Mouse (Mus musculus) E14TG2a.4 (cell line): ENCODE results near the gene Rap1a.

Experiments
- H3K27me3 ChIP-seq: 2 replicates; pipeline ENCODE4 v1.6.1; 2014; ENCODE audit warnings: low read length, control low read depth; ENCODE audit not compliant: insufficient read depth
- H3K36me3 ChIP-seq: 2 replicates; pipeline ENCODE4 v1.6.1; 2014; ENCODE audit warnings: low read length, control low read depth; ENCODE audit not compliant: insufficient read depth
- H3K4me1 ChIP-seq: replicated peaks from 2 replicates; pipeline ENCODE4 v1.6.1; 2014; ENCODE audit warnings: low read depth, low read length, control low read depth
- H3K4me3 ChIP-seq: replicated peaks from 2 replicates; pipeline ENCODE4 v1.5.1; 2014; ENCODE audit warnings: mild to moderate bottlenecking, low read length
- H3K9me3 ChIP-seq: 2 replicates; pipeline ENCODE4 v1.6.1; 2014; ENCODE audit warnings: low read length, control low read depth
- CTCF ChIP-seq: conservative IDR thresholded peaks from 2 replicates; pipeline ENCODE4 v1.5.1; 2014; ENCODE audit warnings: low read length
- NANOG ChIP-seq: IDR thresholded peaks from 2 replicates; pipeline ENCODE4 v1.6.1; 2014; ENCODE audit warnings: borderline replicate concordance, low read length, mixed read lengths
- POU5F1 ChIP-seq: IDR thresholded peaks from 2 replicates; pipeline ENCODE4 v1.6.1; 2014; ENCODE audit warnings: low read length, borderline replicate concordance

Gene Rap1a

GRCm38 (mm10) chr3:105801191-105802166 lies at the start of gene Rap1a:
TSS of gene Rap1a (minus strand) at chr3:105801336.
- no peak for TF ChIP-seq NANOG
- TF ChIP-seq CTCF, result no peak
- TF ChIP-seq POU5F1, result no peak
- Histone ChIP-seq H3K4me3 (peak within 1 kb of the TSS; percentile 83), H3K27me3 (0 out of 2 replicates have a peak, but pooled peaks cover 6% of the 10 kb centered on the region), H3K9me3 (no peaks in the 10 kb centered on the region), H3K36me3 (no peaks in the 10 kb centered on the region), H3K4me1 (peaks cover 40% of the 10 kb centered on the region)

GRCm38 (mm10) chr3:105846294-105847069 lies 45.3 kb upstream of the Rap1a start:
- no peak overlapping the region for H3K4me3 ChIP-seq
- no peaks in the 10 kb centered on the region for H3K9me3 ChIP-seq
- no peaks in the 10 kb centered on the region for H3K4me1 ChIP-seq
- no peaks in the 10 kb centered on the region; the same call in 1 of the 2 replicates for H3K27me3 ChIP-seq
- TF ChIP-seq POU5F1, result no peak
- no peak for TF ChIP-seq CTCF
- TF ChIP-seq NANOG, result no peak
- H3K36me3 ChIP-seq, result no peaks in the 10 kb centered on the region

GRCm38 (mm10) chr3:105839836-105840235 lies 38.7 kb upstream of the Rap1a start:
- Histone ChIP-seq H3K4me3 (no peak overlapping the region), H3K36me3 (no peaks in the 10 kb centered on the region), H3K27me3 (no peaks in the 10 kb centered on the region), H3K4me1 (0 out of 2 replicates have a peak, but pooled peaks cover 4% of the 10 kb centered on the region), H3K9me3 (no peaks in the 10 kb centered on the region)
- no peak for TF ChIP-seq POU5F1
- TF ChIP-seq NANOG, result no peak
- no peak for TF ChIP-seq CTCF

GRCm38 (mm10) chr3:105838655-105839054 lies 37.5 kb upstream of the Rap1a start:
- TF ChIP-seq NANOG (no peak), CTCF (no peak), POU5F1 (no peak)
- no peak overlapping the region for H3K4me3 ChIP-seq

GRCm38 (mm10) chr3:105836883-105837282 lies 35.7 kb upstream of the Rap1a start:
- TF ChIP-seq POU5F1 (no peak), CTCF (no peak), NANOG (no peak)
- Histone ChIP-seq H3K36me3 (no peaks in the 10 kb centered on the region), H3K4me1 (0 out of 2 replicates have a peak, but pooled peaks cover 4% of the 10 kb centered on the region), H3K9me3 (no peaks in the 10 kb centered on the region), H3K4me3 (no peak overlapping the region), H3K27me3 (no peaks in the 10 kb centered on the region)

More at GRCm38 (mm10) chr3:105838655-105839054, 37.5 kb upstream of the Rap1a start:
- Histone ChIP-seq H3K9me3 (no peaks in the 10 kb centered on the region), H3K4me1 (0 out of 2 replicates have a peak, but pooled peaks cover 4% of the 10 kb centered on the region), H3K36me3 (no peaks in the 10 kb centered on the region), H3K27me3 (no peaks in the 10 kb centered on the region)

GRCm38 (mm10) chr3:105835875-105836274 lies 34.7 kb upstream of the Rap1a start:
- Histone ChIP-seq H3K36me3 (no peaks in the 10 kb centered on the region), H3K27me3 (no peaks in the 10 kb centered on the region), H3K9me3 (no peaks in the 10 kb centered on the region), H3K4me1 (0 out of 2 replicates have a peak, but pooled peaks cover 4% of the 10 kb centered on the region), H3K4me3 (no peak overlapping the region)
- no peak for TF ChIP-seq POU5F1

- Histone ChIP-seq H3K4me3 (no peak overlapping the region), H3K36me3 (no peaks in the 10 kb centered on the region), H3K27me3 (no peaks in the 10 kb centered on the region), H3K9me3 (no peaks in the 10 kb centered on the region), H3K4me1 (peaks cover 10% of the 10 kb centered on the region)
- TF ChIP-seq POU5F1 (no peak), CTCF (no peak), NANOG (no peak)
Observed at GRCm38 (mm10) chr3:105831584-105831983, 30.4 kb upstream of the Rap1a start.
